Mouse (Mus musculus): ENCODE measurements at regions not wholly inside any gene's neighbourhood (a gene's known extent, or its start where the extent isn't known, plus 50 kb on each side); places are given as distances from the start of the nearest gene placed in this dataset.

DNA sequence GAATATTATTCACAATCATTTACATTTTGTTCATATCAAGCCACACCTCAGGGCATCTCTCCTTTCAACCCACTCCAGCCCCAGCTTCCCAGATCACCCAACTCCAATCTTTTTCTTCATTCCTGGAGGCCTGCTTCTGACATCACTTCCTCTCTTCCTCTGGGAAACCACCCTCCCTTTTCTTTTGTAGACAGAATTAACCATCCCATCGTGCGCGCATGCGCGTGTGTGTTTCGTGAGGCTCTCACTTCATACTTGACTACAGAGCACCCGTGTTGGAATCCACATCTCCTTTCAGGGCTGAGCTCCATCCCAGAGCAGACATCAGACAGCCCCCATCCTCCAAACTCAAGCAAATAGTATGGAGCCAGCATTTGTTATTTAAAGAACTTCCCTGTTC lies 50.4 kb upstream of the Atxn1 start:
- H3K4me2 ChIP-seq (replicated peaks; ENCODE audit: low read depth, low read length): no peak overlapping the region
- 89% methylated on average over 7 of the region's 7 CpGs for WGBS
- no peak overlapping the region for H3K4me3 ChIP-seq (ENCODE audit: low read length)
- H3K4me1 ChIP-seq (ENCODE audit: control insufficient read depth, insufficient read depth, low read length): no peaks in the 10 kb centered on the region
- H3K27ac ChIP-seq (ENCODE audit: low read depth, low read length): no peak overlapping the region
- no peaks in the 10 kb centered on the region for H3K9me3 ChIP-seq (ENCODE audit: control insufficient read depth, low read length)
- no peaks in the 10 kb centered on the region for H3K36me3 ChIP-seq (ENCODE audit: control insufficient read depth, insufficient read depth, low read length)
- ATAC-seq (ENCODE audit: low FRiP score, low TSS enrichment): no peak
- no peaks in the 10 kb centered on the region for H3K27me3 ChIP-seq (ENCODE audit: control insufficient read depth, insufficient read depth, low read length)
- H3K9ac ChIP-seq (ENCODE audit: low read depth, low read length): no peak overlapping the region

DNA sequence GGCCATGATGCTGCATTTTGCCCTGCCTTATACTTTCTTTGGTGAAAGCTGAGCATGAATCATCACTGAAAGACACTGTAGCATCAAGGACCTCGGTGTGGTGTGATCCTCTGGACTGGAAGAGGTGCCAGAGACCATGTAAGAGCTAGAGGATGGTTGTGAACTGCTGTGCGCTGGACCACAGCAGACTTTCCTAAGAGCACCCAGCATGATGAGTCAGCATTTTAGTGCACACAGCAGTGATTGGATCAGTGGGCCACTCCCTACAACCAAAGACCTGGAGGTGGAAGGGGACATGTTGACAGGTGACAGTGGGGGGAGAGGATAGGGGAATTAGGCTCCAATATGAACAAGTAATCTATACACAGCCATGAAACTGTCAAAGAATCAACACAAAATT lies 49.8 kb upstream of the Atxn1 start:
- WGBS: 62% methylated on average over 2 of the region's 2 CpGs
- Histone ChIP-seq H3K27me3 (ENCODE audit: control insufficient read depth, insufficient read depth, low read length) (no peaks in the 10 kb centered on the region), H3K4me3 (ENCODE audit: low read length) (no peak overlapping the region), H3K9me3 (ENCODE audit: control insufficient read depth, low read length) (no peaks in the 10 kb centered on the region), H3K27ac (ENCODE audit: low read depth, low read length) (no peak overlapping the region), H3K9ac (ENCODE audit: low read depth, low read length) (no peak overlapping the region), H3K4me1 (ENCODE audit: control insufficient read depth, insufficient read depth, low read length) (no peaks in the 10 kb centered on the region), H3K4me2 (replicated peaks; ENCODE audit: low read depth, low read length) (no peak overlapping the region), H3K36me3 (ENCODE audit: control insufficient read depth, insufficient read depth, low read length) (no peaks in the 10 kb centered on the region)
- ATAC-seq (ENCODE audit: low FRiP score, low TSS enrichment): no peak
